Mouse (Mus musculus): ENCODE results near the gene Zfp541.

Gene Zfp541

DNA sequence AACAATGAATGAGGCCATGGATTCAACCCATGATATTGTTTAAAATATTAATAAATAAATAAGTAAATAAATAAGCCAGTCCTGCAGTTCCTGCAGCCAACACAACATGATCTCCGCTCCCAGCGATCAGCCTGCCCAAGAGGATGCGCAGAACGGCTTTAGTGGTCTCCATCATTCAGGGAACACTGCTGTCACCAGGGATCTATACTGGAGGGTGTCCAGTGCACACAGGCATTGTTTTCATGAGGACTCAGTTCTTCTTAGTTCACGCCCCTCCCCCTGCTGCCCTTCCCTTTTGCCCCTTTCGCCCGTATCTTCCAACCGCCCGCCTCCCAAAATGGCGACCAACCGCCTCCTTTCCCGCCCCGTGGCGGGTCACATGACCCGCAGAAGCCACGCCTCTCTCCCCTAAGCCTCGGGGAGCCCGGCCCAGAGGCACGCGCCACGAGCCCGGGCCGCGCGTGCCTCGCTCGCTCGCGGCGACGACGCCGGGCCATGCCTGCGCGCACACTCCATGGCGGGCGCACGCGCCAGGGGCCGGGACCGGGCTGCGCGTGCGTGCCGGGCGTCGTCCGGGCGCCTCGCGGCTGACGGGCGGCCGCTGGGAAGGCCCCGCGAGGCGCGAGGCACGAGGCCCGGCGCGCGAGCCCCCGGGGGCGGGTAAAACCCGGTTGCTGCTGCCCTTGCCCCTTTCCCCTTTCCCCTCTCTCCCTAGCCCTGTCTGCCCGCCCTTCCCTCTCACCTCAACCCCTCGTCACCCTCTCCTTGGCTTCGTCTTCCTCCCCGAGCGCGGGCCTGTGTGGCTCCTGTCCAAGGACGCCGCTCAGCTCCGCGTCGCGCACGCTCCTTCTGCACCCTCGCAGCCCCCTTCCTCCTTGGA, at the start of gene Zfp541:
Zfp541 (plus strand) TSS at position 596 of the 880 bp plus-strand sequence.
- peak; percentile 9 for DNase-seq (ENCODE audit: low spot score)

DNA sequence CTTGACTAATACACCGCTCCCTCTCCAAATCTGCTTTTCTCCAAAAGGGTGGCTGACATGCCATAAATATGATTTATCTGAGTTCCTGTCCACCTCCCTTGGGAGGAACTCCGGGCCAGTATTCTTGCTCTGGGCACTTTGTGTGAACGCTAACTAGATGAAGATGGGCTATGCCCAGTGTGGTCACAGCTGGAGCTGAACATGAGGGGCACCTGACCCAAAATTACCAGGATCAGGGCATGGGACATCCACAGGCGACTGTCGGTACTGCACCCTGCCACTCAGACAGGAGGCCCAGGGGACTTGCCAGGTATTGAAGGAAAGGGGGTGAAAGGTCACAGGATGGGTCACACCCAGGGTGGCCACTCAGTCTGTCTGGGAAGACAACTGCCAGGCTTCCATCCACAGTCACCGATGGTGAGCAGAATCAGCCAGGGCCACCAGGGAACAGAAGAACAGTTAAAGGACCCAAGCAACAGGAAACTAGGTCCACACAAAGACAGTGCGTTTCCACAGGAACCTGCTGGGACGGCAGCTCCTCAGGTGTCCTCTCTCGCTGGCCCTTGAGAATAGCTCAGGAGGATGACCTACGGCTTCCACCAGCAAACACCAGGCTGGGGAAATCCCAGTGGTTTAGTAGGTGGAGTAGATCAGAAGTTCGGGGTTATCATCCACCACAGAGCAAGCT, 48.9 kb upstream of the Zfp541 start:
- peak; percentile 26 for DNase-seq (ENCODE audit: low spot score)

DNA sequence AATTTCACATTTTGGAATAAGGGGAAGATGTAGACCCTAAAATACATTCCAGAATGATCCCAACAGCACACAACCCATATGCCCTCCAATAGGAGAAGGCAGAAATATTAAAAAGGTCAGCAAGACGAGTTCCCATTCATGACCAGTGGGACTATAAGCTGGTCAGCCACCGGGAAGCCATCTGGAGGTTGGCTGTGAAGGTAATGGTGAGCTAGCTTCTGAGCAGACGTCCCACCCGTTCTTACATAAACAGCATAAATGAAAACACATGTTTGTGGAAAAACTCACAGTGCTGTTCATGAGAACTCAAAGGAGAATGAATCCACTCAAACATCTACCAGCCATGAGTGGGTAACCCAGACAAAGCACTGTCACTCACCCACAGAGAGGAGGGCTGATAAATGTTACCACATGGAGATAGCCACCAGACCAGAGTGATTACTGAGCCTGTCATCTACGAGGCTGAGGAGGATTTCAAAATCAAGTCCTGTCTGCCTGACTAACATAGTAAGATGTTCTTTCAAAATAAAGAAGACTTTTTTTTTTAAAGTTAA, 47.8 kb upstream of the Zfp541 start:
- no peak for DNase-seq (ENCODE audit: low spot score)

DNA sequence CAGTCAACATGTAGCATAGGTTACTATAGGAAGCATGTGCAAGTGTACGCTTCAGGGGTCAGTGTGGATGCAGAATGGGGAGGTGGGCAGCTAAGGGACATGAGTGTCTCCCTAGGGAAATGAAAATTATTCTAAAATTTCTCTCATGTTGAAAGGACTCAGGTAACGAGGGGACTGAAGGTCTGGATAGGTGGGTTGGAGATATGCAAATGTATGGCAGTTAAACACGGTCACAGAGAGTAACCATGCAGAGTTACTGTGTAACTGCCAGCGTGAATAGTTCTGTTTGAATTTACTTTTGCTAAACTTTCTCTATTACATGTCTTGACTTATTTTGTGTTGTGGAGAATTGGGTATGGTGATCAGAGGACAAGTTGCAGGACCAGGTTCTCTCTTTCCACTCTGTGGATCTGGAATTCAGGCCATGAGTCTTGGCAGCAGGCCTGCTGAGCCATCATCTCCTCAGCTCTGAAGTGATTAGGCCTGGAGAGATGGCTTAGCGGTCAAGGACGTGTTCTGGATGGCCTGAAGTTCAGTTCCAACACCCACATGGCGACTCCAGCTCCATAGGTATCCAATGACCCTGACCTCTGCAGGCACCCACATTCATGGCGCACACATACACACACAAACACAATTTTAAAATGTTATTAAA, 47.0 kb upstream of the Zfp541 start:
- DNase-seq (ENCODE audit: low spot score) = no peak

DNA sequence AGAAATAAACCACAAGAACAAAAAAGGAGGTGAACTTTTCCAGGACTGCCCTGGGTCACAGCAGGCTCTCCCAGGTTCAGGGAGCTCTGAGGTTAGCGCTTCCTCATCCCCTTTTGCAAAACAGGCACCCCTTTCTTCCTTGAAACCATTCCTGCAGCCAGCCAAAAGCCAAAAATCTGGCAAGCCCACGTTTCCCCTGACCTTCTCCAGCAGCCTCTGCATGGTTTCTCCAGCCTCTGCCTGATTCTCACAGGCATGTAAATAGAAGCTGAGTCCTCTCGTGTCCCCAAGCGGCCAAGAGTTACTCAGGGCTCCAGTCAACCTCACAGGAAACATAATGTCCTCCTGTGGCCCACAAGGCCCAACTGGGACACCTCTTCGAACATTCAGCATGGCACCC, 46.2 kb upstream of the Zfp541 start:
- DNase-seq (ENCODE audit: low spot score) = no peak

DNA sequence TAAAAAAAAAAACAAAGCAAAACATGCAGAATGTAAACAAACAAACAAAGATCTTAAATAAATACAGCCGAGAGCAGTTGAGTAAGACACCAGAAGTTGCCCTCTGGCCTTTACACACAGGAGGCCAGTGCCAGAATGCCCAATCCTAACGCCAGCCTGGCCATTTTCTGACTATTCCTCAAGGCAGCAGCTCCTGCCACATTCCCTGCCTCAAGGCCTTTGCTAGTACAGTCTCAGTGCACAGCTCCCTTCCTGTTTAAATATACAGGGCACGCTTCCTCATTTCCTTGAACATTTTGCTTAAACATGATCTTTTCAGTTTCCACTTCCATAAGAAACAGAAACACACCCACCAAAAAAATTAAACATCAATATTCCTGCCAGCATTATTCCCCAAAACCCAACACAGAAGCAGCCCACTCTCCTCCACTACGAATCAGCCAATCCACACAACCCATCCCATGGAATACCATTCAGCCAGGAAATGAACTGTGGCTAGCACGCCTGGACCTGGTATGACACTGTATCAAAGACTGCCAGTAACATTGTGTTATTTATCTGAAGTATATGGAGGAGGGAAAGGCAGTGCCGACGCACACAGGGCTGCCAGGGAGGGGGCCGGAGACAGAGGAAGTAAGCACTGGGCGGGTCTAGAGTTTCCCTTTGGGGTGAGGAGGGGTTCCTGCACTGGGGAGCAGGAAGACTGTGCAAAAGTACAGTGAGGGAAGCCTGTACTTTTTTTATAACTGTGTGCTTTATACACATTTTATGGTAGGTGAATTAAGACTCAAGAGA, 43.4 kb upstream of the Zfp541 start:
- DNase-seq (ENCODE audit: low spot score) = no peak

DNA sequence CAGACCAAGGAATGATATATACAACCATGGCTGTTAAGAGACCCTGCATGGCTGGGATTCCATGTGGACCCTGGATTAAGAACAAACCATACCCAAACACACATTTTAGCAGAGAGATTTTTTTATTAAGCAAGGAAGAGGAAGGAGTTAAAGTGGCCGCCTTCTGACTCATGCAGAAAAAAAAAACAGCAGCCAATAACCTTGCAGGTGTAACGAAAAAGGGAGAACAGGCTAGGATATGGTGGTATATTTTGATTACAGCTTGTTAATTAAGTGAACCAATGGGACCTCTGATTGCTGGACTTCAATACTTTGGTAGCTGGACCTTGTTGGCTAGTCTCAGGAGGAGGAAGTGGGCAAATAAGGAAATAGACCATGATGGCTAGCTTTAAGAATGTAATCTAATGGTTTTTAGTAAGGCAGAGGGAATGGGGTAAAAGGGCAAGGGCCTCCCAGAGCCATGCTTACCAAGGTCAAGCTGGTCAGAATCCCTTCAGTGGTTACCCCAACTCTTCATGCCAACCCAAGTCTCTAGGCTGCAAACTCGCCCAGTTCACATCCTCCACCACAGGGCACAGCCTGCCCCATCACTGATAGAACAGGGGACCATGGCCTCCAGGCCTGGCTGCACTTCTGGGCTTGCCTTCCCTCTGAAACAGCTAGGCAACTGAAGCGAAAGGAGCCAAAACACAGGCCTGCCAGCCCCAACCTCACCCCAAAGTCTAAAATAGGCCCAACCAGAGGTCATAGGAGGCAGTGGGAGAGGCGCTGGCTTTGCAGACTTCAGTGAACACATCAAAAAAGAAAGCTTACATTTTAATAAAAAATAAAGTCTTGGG, 42.1 kb upstream of the Zfp541 start:
- no peak for DNase-seq (ENCODE audit: low spot score)

DNA sequence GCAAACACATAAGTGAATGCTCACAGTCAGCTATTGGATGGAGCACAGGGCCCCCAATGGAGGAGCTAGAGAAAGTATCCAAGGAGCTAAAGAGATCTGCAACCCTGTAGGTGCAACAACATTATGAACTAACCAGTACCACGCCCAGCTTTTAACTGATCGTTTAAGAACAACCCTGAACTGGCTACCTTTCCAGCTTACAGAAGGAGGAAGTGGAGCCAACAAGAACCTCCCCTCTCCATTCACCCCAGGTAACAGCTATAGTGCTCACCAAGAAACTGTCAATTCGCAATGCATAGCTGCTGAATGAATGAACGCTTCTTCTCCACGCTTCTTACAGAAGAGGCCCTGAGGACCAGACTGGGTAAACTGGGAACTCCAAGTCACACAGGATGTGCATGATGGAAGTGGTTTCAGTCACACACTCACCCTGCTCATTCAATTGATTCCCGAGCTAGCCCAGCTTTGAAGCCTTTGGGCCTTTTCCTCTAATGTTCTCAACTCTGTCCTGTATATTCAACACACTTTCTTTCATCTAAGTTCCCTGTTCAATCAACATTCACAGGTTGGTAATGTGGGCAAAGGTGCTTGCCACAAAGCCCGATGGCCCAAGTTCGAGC, 36.9 kb upstream of the Zfp541 start:
- no peak for DNase-seq (ENCODE audit: low spot score)

DNA sequence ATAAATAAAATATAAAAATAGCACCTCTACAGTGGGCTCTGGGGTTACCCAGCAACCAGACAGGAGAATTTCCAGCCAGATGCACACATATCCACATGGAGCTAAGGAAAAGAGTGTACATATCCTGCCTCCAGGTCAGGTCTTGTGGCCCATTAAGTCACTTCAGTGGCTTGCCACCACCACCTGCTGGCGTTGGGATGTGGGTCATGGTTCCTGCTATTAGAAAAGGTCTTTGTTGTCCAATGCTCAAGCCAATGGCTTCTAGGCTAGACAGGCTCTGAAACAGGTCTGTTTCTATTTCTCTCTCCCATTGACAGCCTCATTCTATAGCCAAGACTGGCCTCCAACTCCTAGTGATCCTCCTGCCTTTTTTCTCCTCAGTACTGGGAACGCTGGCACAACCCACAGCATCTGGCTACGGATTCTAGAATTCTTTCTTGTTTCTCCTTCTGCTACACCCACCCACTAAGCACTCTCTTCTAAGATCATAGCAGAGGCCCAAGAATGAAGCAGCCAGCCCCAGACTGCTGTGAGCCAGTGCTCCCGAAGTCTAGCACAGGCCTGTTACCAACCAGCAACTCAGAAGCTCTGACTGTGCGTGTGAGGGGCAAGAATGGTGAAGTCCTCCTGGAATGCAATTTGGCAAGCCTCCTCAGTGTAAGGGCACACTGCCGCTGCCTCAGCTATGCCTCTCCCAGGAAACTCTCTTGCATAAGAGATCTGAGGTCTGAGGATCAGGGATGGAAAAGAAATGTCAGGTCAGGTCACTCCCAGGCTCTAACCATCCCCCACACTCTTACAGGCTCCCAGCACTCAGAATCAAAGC, 33.3 kb upstream of the Zfp541 start:
- no peak for DNase-seq (ENCODE audit: low spot score)

DNA sequence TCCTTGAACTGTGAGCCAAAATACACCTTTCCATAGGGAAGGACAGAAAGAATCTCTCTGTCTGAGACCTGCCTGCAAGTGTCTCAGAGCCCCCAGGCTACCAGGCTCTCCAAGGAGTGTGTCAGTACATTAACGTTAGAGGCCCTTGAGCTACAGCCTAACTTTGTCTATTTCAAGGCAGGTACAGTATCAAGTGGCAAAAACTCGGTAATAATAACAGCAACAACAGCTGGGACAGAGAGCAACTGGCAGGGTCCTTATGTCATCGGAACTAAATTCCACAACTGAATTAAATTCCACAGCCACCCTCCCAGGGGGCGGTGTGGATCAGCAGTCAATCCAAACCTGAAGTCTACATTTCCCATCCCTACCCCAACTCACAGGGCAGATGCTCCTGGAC, 30.5 kb upstream of the Zfp541 start:
- no peak for DNase-seq (ENCODE audit: low spot score)

DNA sequence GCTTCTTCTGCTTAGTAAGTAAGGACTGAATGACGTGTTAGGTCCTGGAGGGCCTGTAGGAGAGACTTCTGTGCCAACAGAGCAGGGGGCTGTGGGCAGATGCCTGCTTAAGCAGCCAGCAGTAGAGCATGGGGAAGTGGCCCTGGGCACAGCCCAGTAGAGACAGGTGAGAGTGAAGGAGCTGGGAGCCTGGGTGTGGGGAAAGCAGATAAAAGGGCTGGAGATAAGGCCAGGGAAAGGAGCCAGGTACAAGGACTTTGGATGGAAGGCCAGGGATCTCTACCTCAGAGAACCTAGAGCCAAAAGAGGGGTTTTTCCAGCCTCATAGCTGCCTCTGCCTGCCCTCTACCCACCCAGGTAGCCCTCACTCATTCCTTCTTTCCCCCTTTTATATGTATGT, 28.6 kb upstream of the Zfp541 start:
- no peak for DNase-seq (ENCODE audit: low spot score)

DNA sequence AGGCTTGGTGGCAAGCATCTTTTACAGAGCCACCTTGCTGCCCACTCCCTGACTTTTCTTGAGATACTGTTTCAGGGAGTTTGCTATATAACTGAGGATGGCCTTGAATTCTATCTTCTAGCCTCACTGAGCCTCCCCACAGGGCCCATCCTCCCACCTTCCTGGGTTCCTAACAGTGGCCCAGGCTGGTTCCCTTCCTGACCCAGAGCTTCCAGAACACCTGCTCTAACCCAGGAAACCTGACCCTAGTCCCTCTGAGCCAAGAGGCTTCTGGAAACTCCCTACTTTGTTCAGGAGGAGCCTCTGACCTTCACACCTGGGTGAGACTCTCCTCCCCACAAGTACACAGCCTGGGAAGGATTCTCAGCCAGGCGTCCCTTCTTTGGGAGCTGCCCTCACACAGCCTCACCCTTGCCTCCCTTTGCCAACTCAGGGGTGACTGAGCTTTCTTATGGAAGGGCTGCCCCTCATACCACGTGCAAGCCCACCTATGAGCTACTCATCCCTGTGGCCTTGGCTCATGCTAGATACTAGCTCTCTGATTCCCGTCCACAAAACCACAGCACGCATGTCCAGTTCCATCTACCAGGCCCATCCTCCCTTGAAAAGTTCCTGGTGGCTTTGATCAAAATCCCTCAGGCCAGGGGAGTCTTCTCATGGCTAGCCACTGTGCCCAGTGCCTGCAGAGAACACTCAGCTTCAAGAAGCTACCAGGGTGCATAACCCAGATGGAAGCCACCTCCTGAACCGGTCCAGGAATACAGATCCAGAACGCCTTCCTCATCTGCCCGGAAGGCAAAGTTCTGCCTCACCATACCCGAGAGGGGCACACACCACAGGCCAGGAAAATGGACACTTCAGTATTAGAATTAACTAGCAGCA, 27.8 kb upstream of the Zfp541 start:
- no peak for DNase-seq (ENCODE audit: low spot score)

DNA sequence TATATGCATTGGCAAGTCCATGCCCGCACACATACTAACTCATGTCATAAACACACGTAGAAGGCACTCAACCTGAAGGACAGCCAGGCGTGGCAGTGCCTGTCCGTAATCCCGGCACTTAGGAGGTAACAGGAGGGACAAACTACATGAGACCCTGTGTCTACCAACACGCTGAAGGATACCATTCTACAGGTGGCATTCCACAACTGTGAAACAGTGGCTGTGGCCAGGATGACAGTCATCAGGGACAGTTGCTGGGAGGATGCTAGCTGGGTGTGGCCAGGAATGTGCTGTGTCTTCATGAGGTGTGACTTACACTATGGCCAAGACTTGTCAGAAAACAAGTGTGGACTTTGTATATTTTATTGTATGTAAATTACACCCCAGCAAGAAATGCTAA, 24.6 kb upstream of the Zfp541 start:
- DNase-seq (ENCODE audit: low spot score) = no peak

DNA sequence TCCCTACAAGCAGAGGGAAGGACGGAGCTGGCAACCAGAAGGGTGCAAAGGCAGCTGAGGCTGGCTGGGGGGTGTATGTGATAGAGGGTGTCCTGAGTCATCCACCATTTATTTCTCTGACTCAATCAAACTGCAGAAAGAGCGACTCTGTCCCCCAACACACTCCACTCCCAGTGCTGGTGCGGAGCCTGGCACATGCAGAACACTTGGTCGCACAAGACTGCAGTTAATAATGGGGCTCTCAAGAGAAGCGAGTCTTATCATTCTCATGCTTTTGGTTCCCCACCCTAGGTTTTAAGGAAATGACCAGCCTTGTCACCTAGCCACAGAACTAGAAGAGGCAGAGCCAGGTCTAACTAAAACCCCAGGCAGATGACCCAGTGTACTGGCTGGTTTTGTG, 22.3 kb upstream of the Zfp541 start:
- no peak for DNase-seq (ENCODE audit: low spot score)

DNA sequence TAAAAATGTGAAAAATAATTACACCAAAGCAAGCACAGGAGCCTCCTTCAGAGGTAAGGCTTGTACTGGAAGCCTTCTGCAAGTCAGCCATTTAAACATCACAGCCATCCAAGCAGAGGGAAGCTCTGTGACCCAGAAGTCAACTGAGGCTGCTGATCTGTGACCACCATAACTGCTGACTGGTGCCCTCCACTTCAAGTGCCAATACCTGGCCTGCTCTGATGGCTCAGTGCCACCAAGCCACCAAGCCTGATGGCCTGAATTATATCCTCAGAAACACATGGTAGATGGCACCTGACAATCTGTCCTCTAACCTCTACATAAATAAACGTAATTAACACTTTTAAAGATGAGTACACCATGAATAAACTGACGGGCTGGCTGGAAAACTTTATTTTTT, 20.4 kb upstream of the Zfp541 start:
- DNase-seq (ENCODE audit: low spot score) = no peak

DNA sequence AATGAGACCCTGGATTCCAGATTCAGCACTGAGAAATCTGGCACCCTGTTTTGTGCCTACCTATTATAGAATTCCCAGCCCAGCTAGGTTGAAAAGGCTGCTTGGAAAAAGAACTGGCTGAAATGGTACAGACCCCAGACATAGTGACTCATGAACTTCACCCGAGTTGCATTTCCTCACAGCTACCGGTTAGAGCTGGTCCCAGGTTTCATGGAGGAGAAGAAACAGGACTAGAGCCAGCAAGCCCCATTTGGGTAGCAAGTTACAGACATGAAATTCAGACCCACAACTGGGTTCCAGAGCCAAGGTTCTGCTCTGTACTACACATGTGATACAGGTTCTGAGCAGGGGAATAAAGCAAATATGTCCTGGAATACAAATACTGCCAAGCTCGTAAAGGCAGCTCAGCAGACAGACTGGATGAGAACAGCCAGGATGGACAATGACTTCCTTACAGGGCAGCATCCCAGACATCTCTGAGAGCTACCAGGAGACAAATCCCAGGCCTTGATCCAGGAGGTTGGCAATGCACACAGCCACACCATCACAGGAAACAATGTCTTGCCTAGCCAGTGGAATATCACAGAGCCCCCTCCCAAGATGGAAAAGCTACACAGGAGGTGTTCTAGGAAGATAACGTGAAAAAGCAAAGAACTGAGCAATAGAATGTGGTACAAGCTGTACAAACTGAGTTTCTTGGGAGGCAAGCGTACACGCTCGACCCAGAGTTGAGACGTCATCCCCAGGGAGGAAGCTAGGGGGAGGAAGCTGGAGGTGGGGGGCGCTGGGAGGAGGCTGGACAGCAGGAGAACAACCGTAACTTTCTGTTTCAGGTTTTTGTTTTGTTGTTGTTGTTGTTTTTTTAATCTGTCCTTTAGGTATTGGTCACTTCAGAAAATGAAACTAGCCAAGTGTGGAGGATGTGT, 18.5 kb upstream of the Zfp541 start:
- DNase-seq (ENCODE audit: low spot score) = no peak

DNA sequence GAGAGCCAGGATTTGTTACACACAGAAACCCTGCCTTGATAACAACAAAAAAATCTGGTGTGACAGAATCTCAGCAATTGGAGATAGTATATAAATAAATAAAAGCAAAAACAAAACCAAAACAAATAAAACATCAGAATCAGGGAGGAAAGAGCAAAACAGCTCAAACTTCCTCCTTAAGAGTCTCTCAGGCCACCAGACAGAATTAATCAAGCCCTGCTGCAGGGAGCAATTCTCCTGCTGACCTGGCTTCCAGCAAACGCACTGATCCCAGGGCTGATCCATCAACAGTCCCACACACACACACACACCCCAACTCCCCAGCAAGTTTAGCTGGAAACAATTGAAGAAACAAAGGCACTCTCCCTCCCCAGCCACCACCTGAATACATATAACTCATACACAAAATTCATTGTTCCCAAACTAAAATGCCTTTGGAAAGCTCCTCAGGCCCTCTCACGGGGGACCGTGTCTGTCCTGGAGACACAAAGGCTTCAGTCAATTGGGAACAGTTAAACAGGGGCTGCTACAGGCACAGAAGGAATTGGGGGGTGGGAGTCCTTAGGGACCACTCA, 17.7 kb upstream of the Zfp541 start:
- peak; percentile 56 for DNase-seq (ENCODE audit: low spot score)
